Mouse (Mus musculus) heart, postnatal 0 days (tissue): Measurements from ENCODE around the gene Tspan18.

Experiments used
- CTCF ChIP-seq: IDR thresholded peaks from 2 replicates; pipeline ENCODE4 v1.5.1; 2016; ENCODE audit warnings: antibody characterized with exemption, control low read depth, low read depth
- EP300 ChIP-seq: IDR thresholded peaks from 2 replicates; pipeline ENCODE4 v1.6.1; 2016; ENCODE audit warnings: antibody characterized with exemption, low read depth

DNA sequence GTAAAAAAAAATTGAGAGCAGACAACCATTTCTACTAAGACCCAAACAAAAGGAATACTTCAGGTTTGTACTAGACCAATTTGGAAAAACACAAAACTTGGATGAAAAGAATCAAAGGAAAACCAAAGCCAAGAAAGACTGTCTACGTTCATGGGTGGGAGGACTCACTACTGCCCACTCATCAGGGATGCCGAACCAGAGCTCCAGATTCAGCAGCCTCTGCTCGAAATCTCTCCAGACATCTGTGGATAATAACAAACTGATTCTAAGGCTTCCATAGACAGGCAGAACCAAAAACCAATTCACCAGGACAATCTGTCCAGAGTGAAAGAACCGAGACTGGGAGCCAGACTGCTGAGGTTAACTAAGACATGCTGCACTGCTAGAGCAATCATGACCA lies 27.4 kb downstream of the Tspan18 start:
- TF ChIP-seq CTCF = no peak
- no peak for TF ChIP-seq EP300
